Mouse (Mus musculus): ENCODE results near the gene Rpsa. TPM values are rescaled to one million over a fixed set of nuclear protein-coding genes. Genes with fewer than 3 reads are reported as not detected.
A peak's percentile ranks its signal among the peaks of the same experiment; 100 is the strongest.

Gene Rpsa
- 4,941 and 5,512 TPM in 2 replicates for total RNA-seq (2014; fragmentation: Nextera tagmentation)
- total RNA-seq (2017), result 6,009 and 6,679 TPM in 2 replicates
- polyA plus RNA-seq (2012), result 3,654 and 17,705 TPM in 2 replicates

GRCm38 (mm10) chr9:120127538-120128251 lies at the start of gene Rpsa:
Gene Rpsa (plus strand): TSS chr9:120127689.
- no peak for TF ChIP-seq GATA1 (IDR thresholded peaks at IDR 0.05; ENCODE audit: borderline replicate concordance, low read length)
- TF ChIP-seq GATA2 (IDR thresholded peaks at IDR 0.05; ENCODE audit: borderline replicate concordance, low read depth, low read length), result no peak
- no peak for TF ChIP-seq CTCF (IDR thresholded peaks at IDR 0.05; ENCODE audit: low read depth, low read length)
- no peak for TF ChIP-seq TAL1 (conservative IDR thresholded peaks at IDR 0.05; ENCODE audit: low read depth, low read length)
- TF ChIP-seq POLR2AphosphoS5 (IDR thresholded peaks at IDR 0.05; ENCODE audit: insufficient replicate concordance, low read depth, low read length), result 0 out of 2 replicates have a peak, but pooled peaks have one; percentile 36
- DNase-seq (ENCODE audit: low spot score), result peak; percentile 94
- H3K36me3 ChIP-seq (replicated peaks), result peaks cover 76% of the 10 kb centered on the region
- no peaks in the 10 kb centered on the region for H3K9me3 ChIP-seq (replicated peaks)
- no peaks in the 10 kb centered on the region for H3K27me3 ChIP-seq (ENCODE audit: insufficient read depth, low read length)
- peaks cover 52% of the 10 kb centered on the region for H3K4me1 ChIP-seq (ENCODE audit: insufficient read depth, low read depth, low read length)
- ATAC-seq (ENCODE audit: extremely low read depth, insufficient number of reproducible peaks, low FRiP score, poor library complexity, severe bottlenecking), result peak; percentile 81
- H3K4me3 ChIP-seq (ENCODE audit: low read depth, low read length), result peak within 1 kb of the TSS; percentile 100

DNA sequence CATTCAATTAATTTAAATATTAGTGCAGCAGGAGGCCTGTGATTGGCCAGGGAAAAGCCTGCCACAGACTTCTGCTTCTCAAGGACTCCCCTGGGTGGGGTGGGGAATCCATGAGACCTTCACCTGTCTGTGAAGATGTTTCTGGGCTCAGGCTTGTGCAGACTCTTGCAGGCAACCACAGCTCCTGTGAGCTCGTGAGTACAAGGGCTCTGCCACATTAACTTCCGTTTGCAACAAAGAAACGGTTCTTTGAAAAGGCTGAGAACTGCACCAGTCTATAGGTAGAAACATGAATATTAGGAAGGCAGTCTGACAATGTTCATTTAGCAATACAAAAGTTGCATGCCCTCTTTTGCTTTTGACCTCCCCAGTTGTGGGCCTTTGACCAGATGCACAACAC lies 49.2 kb upstream of the Rpsa start:
- H3K4me3 ChIP-seq (ENCODE audit: low read depth, low read length), result no peak overlapping the region
- DNase-seq (ENCODE audit: low spot score), result no peak
- no peaks in the 10 kb centered on the region for H3K4me1 ChIP-seq (ENCODE audit: insufficient read depth, low read depth, low read length)
- no peak for TF ChIP-seq GATA2 (IDR thresholded peaks at IDR 0.05; ENCODE audit: borderline replicate concordance, low read depth, low read length)
- TF ChIP-seq GATA1 (IDR thresholded peaks at IDR 0.05; ENCODE audit: borderline replicate concordance, low read length), result no peak
- no peak for TF ChIP-seq POLR2AphosphoS5 (IDR thresholded peaks at IDR 0.05; ENCODE audit: insufficient replicate concordance, low read depth, low read length)
- no peak for TF ChIP-seq CTCF (IDR thresholded peaks at IDR 0.05; ENCODE audit: low read depth, low read length)
- TF ChIP-seq TAL1 (conservative IDR thresholded peaks at IDR 0.05; ENCODE audit: low read depth, low read length), result no peak
- H3K9me3 ChIP-seq (replicated peaks), result no peaks in the 10 kb centered on the region
- peaks cover 15% of the 10 kb centered on the region for H3K27me3 ChIP-seq (ENCODE audit: insufficient read depth, low read length)
- H3K36me3 ChIP-seq (replicated peaks), result no peaks in the 10 kb centered on the region
- ATAC-seq (ENCODE audit: extremely low read depth, insufficient number of reproducible peaks, low FRiP score, poor library complexity, severe bottlenecking), result no peak

DNA sequence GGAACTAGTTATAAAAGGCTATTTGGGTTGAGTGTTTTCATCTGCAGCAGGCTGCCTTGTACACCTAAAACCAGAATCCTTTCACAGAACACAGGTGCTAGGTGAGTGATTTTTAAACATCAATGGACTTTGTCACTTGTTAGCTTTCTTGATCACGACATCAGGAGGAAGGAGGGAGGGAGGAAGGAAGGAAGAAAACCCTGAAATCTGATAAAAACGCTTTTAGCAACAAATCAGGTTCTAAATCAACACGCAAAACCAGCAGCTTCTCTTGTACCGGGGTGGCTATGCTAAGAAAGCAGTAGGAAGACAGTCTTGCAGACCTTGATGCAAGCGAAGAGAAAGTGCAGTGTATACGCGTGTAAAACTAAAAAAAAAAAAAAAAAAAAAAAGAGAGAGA lies 47.6 kb upstream of the Rpsa start:
- ATAC-seq (ENCODE audit: extremely low read depth, insufficient number of reproducible peaks, low FRiP score, poor library complexity, severe bottlenecking) (no peak), DNase-seq (ENCODE audit: low spot score) (no peak)
- H3K27me3 ChIP-seq (ENCODE audit: insufficient read depth, low read length), result peaks cover 13% of the 10 kb centered on the region
- no peak overlapping the region for H3K4me3 ChIP-seq (ENCODE audit: low read depth, low read length)
- TF ChIP-seq TAL1 (conservative IDR thresholded peaks at IDR 0.05; ENCODE audit: low read depth, low read length), result no peak
- no peak for TF ChIP-seq GATA1 (IDR thresholded peaks at IDR 0.05; ENCODE audit: borderline replicate concordance, low read length)
- TF ChIP-seq CTCF (IDR thresholded peaks at IDR 0.05; ENCODE audit: low read depth, low read length), result no peak
- TF ChIP-seq POLR2AphosphoS5 (IDR thresholded peaks at IDR 0.05; ENCODE audit: insufficient replicate concordance, low read depth, low read length), result no peak
- no peak for TF ChIP-seq GATA2 (IDR thresholded peaks at IDR 0.05; ENCODE audit: borderline replicate concordance, low read depth, low read length)
- no peaks in the 10 kb centered on the region for H3K36me3 ChIP-seq (replicated peaks)
- no peaks in the 10 kb centered on the region for H3K9me3 ChIP-seq (replicated peaks)
- no peaks in the 10 kb centered on the region for H3K4me1 ChIP-seq (ENCODE audit: insufficient read depth, low read depth, low read length)

DNA sequence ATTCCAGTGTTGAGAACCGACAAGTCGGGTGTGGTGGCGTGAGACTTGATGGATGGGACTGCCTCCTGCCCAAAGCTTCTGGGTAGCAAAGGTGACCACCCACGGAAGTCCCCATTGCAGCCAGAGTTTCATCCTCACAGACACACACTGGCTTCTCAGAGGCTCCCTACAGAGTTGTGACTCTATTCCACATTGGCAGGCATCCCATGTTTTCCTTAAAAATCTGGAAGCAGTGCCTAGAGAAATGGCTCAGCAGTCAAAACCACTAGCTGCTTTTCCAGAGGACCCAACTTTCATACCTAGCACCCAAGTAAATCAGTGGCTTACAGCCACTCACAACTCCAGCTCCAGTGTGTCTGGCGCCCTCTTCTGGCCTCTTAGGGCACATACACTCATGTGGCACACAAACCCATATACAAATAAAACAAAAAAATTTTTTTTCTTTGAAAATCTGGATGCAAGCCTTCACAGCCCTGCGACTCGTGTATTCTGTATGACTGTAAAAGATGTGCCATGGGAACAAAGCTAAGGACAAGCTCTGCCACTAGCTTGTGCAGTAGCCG lies 46.9 kb upstream of the Rpsa start:
- no peaks in the 10 kb centered on the region for H3K36me3 ChIP-seq (replicated peaks)
- H3K9me3 ChIP-seq (replicated peaks), result no peaks in the 10 kb centered on the region
- H3K4me1 ChIP-seq (ENCODE audit: insufficient read depth, low read depth, low read length), result no peaks in the 10 kb centered on the region
- H3K27me3 ChIP-seq (ENCODE audit: insufficient read depth, low read length), result peaks cover 10% of the 10 kb centered on the region
- ATAC-seq (ENCODE audit: extremely low read depth, insufficient number of reproducible peaks, low FRiP score, poor library complexity, severe bottlenecking), result no peak
- TF ChIP-seq TAL1 (conservative IDR thresholded peaks at IDR 0.05; ENCODE audit: low read depth, low read length) (no peak), POLR2AphosphoS5 (IDR thresholded peaks at IDR 0.05; ENCODE audit: insufficient replicate concordance, low read depth, low read length) (no peak), GATA2 (IDR thresholded peaks at IDR 0.05; ENCODE audit: borderline replicate concordance, low read depth, low read length) (no peak), GATA1 (IDR thresholded peaks at IDR 0.05; ENCODE audit: borderline replicate concordance, low read length) (no peak), CTCF (IDR thresholded peaks at IDR 0.05; ENCODE audit: low read depth, low read length) (no peak)
- DNase-seq (ENCODE audit: low spot score), result no peak
- H3K4me3 ChIP-seq (ENCODE audit: low read depth, low read length), result no peak overlapping the region

DNA sequence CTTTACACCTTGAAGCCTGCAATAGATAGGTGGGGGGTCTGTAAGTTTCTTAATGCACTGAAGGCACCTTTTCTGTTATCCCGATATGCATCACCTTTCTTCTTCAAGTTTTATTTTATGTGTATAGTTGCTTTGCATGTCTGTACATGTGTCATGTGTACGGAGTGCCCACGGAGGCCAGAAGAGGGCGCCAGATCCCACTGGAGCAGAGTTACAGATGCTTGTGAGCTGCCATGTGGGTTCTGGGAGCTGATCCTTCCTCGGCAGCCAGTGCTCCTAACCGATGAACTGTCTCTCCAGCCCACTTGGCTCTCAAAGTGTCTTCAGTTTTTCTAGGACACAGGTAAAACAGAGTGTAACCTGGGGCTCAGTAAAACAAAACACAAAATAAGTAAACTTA lies 46.2 kb upstream of the Rpsa start:
- no peak for TF ChIP-seq TAL1 (conservative IDR thresholded peaks at IDR 0.05; ENCODE audit: low read depth, low read length)
- TF ChIP-seq CTCF (IDR thresholded peaks at IDR 0.05; ENCODE audit: low read depth, low read length), result peak; percentile 26; the same call in 1 of the 2 replicates
- no peak for DNase-seq (ENCODE audit: low spot score)
- no peak for ATAC-seq (ENCODE audit: extremely low read depth, insufficient number of reproducible peaks, low FRiP score, poor library complexity, severe bottlenecking)
- peaks cover 10% of the 10 kb centered on the region for H3K27me3 ChIP-seq (ENCODE audit: insufficient read depth, low read length)
- no peaks in the 10 kb centered on the region for H3K36me3 ChIP-seq (replicated peaks)
- no peak overlapping the region for H3K4me3 ChIP-seq (ENCODE audit: low read depth, low read length)
- H3K9me3 ChIP-seq (replicated peaks), result no peaks in the 10 kb centered on the region
- no peaks in the 10 kb centered on the region for H3K4me1 ChIP-seq (ENCODE audit: insufficient read depth, low read depth, low read length)

GRCm38 (mm10) chr9:120081967-120082366 lies 45.5 kb upstream of the Rpsa start:
- ATAC-seq (ENCODE audit: extremely low read depth, insufficient number of reproducible peaks, low FRiP score, poor library complexity, severe bottlenecking) (no peak), DNase-seq (ENCODE audit: low spot score) (no peak)
- Histone ChIP-seq H3K9me3 (replicated peaks) (no peaks in the 10 kb centered on the region), H3K36me3 (replicated peaks) (no peaks in the 10 kb centered on the region), H3K27me3 (ENCODE audit: insufficient read depth, low read length) (peaks cover 5% of the 10 kb centered on the region; the same call in 1 of the 2 replicates), H3K4me3 (ENCODE audit: low read depth, low read length) (no peak overlapping the region), H3K4me1 (ENCODE audit: insufficient read depth, low read depth, low read length) (no peaks in the 10 kb centered on the region)
- no peak for TF ChIP-seq GATA2 (IDR thresholded peaks at IDR 0.05; ENCODE audit: borderline replicate concordance, low read depth, low read length)
- no peak for TF ChIP-seq CTCF (IDR thresholded peaks at IDR 0.05; ENCODE audit: low read depth, low read length)
- no peak for TF ChIP-seq POLR2AphosphoS5 (IDR thresholded peaks at IDR 0.05; ENCODE audit: insufficient replicate concordance, low read depth, low read length)
- no peak for TF ChIP-seq TAL1 (conservative IDR thresholded peaks at IDR 0.05; ENCODE audit: low read depth, low read length)
- TF ChIP-seq GATA1 (IDR thresholded peaks at IDR 0.05; ENCODE audit: borderline replicate concordance, low read length), result no peak
